Mouse (Mus musculus) liver, postnatal 0 days (tissue): ENCODE measurements around the gene Spag7. TPM values are rescaled to one million over a fixed set of nuclear protein-coding genes. Genes with fewer than 3 reads are reported as not detected.
A peak's percentile ranks its signal among the peaks of the same experiment; 100 is the strongest.

Source experiments
- ATAC-seq: fragments of 200-750 bp; cut with Nextera tagmentation; 2 replicates; pipeline ENCODE4 v1.8.0; 2017; ENCODE audit warnings: mild to moderate bottlenecking, moderate library complexity
- DNase-seq: peaks from one replicate; pipeline ENCODE4 v3.0.0-alpha.2; 2016
- H3K27ac ChIP-seq: fragments of 300-500 bp; sonication (generic); 2 replicates; pipeline ENCODE4 v1.5.1; 2014; ENCODE audit warnings: antibody characterized with exemption, moderate library complexity, mild to moderate bottlenecking, low read depth
- H3K27me3 ChIP-seq: fragments of 300-500 bp; sonication (generic); 2 replicates; pipeline ENCODE4 v1.6.1; 2014; ENCODE audit warnings: low read length, control low read depth, mixed read lengths; ENCODE audit not compliant: insufficient read depth
- H3K36me3 ChIP-seq: fragments of 300-500 bp; sonication (generic); replicated peaks from 2 replicates; pipeline ENCODE4 v1.6.1; 2014; ENCODE audit warnings: mild to moderate bottlenecking, control low read depth, low read length, moderate library complexity, mixed read lengths; ENCODE audit not compliant: insufficient read depth
- H3K4me1 ChIP-seq: fragments of 300-500 bp; sonication (generic); 2 replicates; pipeline ENCODE4 v1.6.1; 2014; ENCODE audit warnings: antibody characterized with exemption, mild to moderate bottlenecking, control low read depth; ENCODE audit not compliant: insufficient read depth
- H3K4me2 ChIP-seq: fragments of 300-500 bp; sonication (generic); 2 replicates; pipeline ENCODE4 v1.6.1; 2014; ENCODE audit warnings: low read depth, mild to moderate bottlenecking, low read length, moderate library complexity, mixed read lengths
- H3K4me3 ChIP-seq: fragments of 300-500 bp; sonication (generic); 2 replicates; pipeline ENCODE4 v1.5.1; 2014; ENCODE audit warnings: low read depth, low read length
- H3K9ac ChIP-seq: fragments of 300-500 bp; sonication (generic); replicated peaks from 2 replicates; pipeline ENCODE4 v1.6.1; 2014; ENCODE audit warnings: mild to moderate bottlenecking, moderate library complexity
- H3K9me3 ChIP-seq: fragments of 300-500 bp; sonication (generic); 2 replicates; pipeline ENCODE4 v1.6.1; 2016; ENCODE audit warnings: mild to moderate bottlenecking, control low read depth, low read length, mixed read lengths
- CTCF ChIP-seq: sonication (generic); IDR thresholded peaks from 2 replicates; pipeline ENCODE4 v1.5.1; 2016; ENCODE audit warnings: antibody characterized with exemption, low read depth
- EP300 ChIP-seq: IDR thresholded peaks from 2 replicates; pipeline ENCODE4 v1.6.1; 2016; ENCODE audit warnings: antibody characterized with exemption, low read depth, mild to moderate bottlenecking
- WGBS: fragments of 180-500 bp; shearing (Covaris S2); extraction: QIAGEN DNeasy Blood & Tissue Kit; methylation state at CpG from one replicate; pipeline ENCODE4 v1.1.7; 2014; ENCODE audit not compliant: insufficient replicate concordance; 5-methylcytosine and 5-hydroxymethylcytosine counted together
- polyA plus RNA-seq: library from polyadenylated mRNA; unstranded; fragments of >200 nt; fragmentation: Nextera tagmentation; extraction: Ambion mirVana; gene quantifications from 2 replicates; pipeline ENCODE4 v1.2.1, GENCODE M21; 2015

The Spag7 gene
- polyA plus RNA-seq, 1 experiment from 2014 or later: 42.1 TPM

DNA sequence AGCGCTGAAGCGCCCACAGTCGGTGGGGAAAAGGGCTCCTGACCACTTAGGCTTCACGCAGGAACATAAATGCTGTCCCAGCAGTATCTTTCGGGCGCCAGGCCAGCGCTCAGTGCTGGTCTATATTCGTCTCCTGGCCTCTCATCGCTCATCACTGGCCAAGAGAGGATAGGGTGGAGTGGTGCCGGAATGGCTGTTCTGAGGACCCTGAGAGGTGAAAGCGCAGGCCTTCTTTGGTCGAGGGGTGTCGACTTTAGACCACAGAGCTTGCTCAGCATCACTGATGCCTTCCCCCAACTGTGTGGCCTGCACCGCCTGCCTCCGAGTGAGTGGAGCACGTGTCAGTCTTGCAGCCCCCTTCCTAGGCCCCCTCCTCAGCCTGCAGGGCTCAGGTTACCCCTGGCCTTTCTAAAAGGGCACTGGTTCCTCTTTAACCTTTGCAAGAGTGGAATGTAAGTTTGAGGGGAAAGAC lies 12.7 kb downstream of the Spag7 start:
- 26% methylated on average over 16 of the region's 16 CpGs for WGBS
- peaks cover 31% of the 10 kb centered on the region for H3K4me1 ChIP-seq

GRCm38 (mm10) chr11:70655571-70656455 lies 13.4 kb downstream of the Spag7 start:
- DNase-seq (peak; percentile 68), ATAC-seq (peak; percentile 16)
- WGBS: 2% methylated on average over 60 of the region's 61 CpGs
- Histone ChIP-seq H3K27ac (peak overlapping the region; percentile 99), H3K4me3 (peak overlapping the region; percentile 100), H3K36me3 (peaks cover 19% of the 10 kb centered on the region), H3K9me3 (no peaks in the 10 kb centered on the region), H3K4me1 (peaks cover 38% of the 10 kb centered on the region), H3K4me2 (peak overlapping the region; percentile 96), H3K27me3 (no peaks in the 10 kb centered on the region), H3K9ac (peak overlapping the region; percentile 100)
- TF ChIP-seq EP300 (no peak), CTCF (no peak)

More for the DNA sequence above, 12.7 kb downstream of the Spag7 start:
- no peaks in the 10 kb centered on the region for H3K27me3 ChIP-seq
- ATAC-seq (no peak), DNase-seq (no peak)
- TF ChIP-seq CTCF (no peak), EP300 (no peak)
- H3K4me2 ChIP-seq: peak overlapping the region; percentile 96
- peak overlapping the region; percentile 99 for H3K27ac ChIP-seq
- peaks cover 12% of the 10 kb centered on the region for H3K36me3 ChIP-seq
- H3K9ac ChIP-seq: peak overlapping the region; percentile 100; the same call in 1 of the 2 replicates
- H3K4me3 ChIP-seq: peak overlapping the region; percentile 100
- H3K9me3 ChIP-seq: no peaks in the 10 kb centered on the region

DNA sequence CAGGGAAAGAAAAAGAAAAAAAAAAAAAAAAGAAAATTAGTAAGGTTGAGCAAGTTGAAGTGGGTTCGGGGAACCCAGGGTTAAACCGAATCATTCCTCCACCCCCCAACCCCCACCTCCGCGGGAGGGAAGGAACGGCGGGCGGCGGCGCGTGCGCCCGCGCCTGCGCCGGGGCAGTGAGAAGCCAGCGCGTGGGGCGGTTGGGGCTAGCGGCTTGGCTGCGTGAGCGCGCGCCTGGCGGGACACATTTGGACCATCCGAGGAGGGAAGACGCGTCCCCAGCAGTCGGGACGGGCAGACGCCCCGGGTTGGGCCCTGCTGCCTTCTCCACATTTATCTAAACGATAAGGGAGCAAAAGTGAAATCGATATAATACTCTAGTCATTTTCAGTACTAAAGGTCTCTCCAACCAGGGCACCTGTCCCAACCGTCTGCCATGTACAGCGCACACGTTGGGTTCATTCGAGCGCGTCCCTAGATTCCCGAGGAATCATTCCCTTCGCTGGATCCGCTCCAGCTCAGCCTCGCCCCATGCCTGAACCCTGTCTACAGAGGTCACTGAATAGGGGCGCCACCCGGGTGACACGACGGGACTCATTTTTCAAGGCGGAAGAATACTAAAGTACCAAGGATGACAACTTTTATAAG lies 14.2 kb downstream of the Spag7 start:
- Histone ChIP-seq H3K4me3 (peak overlapping the region; percentile 100), H3K9me3 (no peaks in the 10 kb centered on the region), H3K36me3 (peaks cover 26% of the 10 kb centered on the region), H3K4me1 (peaks cover 45% of the 10 kb centered on the region), H3K9ac (peak overlapping the region; percentile 100), H3K27ac (peak overlapping the region; percentile 99), H3K27me3 (no peaks in the 10 kb centered on the region), H3K4me2 (peak overlapping the region; percentile 96)
- WGBS: under 1% methylated on average over 46 of the region's 48 CpGs
- DNase-seq (peak; percentile 86), ATAC-seq (peak; percentile 65)
- TF ChIP-seq CTCF (no peak), EP300 (peak; percentile 54)

GRCm38 (mm10) chr11:70654198-70654922 lies 14.9 kb downstream of the Spag7 start, which contains the start of gene Pfn1:
TSS of gene Pfn1 (minus strand) at chr11:70654644.
- peaks cover 33% of the 10 kb centered on the region for H3K36me3 ChIP-seq
- TF ChIP-seq EP300: 0 out of 2 replicates have a peak, but pooled peaks have one; percentile 35
- TF ChIP-seq CTCF: no peak
- H3K4me2 ChIP-seq: peak within 1 kb of the TSS; percentile 96
- H3K9me3 ChIP-seq: no peaks in the 10 kb centered on the region
- DNase-seq (peak; percentile 90), ATAC-seq (peak; percentile 58)
- peaks cover 52% of the 10 kb centered on the region for H3K4me1 ChIP-seq
- H3K27me3 ChIP-seq: no peaks in the 10 kb centered on the region
- H3K4me3 ChIP-seq: peak within 1 kb of the TSS; percentile 100
- under 1% methylated on average over 54 of the region's 61 CpGs for WGBS
- peak within 1 kb of the TSS; percentile 99 for H3K27ac ChIP-seq
- peak within 1 kb of the TSS; percentile 100 for H3K9ac ChIP-seq

DNA sequence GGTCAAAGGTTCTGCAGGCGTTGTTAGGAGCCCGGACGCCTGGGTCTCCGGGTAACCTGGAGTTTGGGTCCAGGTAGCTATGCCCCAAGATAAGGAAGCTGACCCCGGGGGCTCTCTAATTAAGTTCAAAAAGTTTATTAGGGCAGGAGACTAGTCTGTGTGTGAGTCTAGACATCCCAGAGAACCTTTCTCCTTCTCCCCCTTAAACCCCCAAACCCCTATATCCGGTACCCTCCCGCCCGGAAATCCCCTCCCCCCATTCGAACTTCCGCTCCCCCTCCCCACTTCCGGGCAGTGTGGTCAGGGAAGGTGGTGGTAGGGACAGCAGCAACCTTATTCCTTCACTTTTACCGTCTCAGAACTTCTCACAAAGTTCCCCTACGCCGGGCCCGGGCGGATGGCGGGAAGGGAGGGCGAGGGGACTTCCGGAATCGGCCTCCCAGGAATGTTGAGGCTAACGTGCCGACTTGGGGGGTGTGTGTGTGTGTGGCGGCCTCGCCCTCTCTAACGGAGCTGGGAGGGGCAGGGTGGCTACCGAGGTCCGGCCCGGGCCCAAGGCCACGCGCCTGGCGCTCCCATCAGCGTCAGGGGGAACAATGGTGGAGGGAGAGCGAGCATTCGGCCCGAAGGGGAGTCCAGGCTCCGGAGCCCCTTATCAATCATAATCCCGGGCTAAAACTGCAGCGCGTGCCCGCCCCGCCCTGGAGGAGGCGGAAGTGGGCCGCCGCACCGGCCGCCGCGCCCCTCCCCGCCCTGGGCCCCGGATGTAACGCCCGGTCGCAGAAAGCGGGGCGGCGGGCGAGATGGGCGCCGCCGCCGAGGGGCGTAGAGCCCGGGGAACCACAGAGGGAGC lies 15.6 kb downstream of the Spag7 start:
- Histone ChIP-seq H3K27me3 (no peaks in the 10 kb centered on the region), H3K9me3 (no peaks in the 10 kb centered on the region), H3K4me1 (peaks cover 57% of the 10 kb centered on the region), H3K9ac (peak overlapping the region; percentile 100), H3K4me3 (peak overlapping the region; percentile 100), H3K4me2 (peak overlapping the region; percentile 96), H3K36me3 (peaks cover 38% of the 10 kb centered on the region), H3K27ac (peak overlapping the region; percentile 99)
- TF ChIP-seq CTCF: no peak
- TF ChIP-seq EP300: no peak; the same call in 1 of the 2 replicates
- ATAC-seq (peak; percentile 65), DNase-seq (peak; percentile 86)
- under 1% methylated on average over 53 of the region's 63 CpGs for WGBS
